Mouse (Mus musculus): ENCODE results near the gene Ndufs7.

DNA sequence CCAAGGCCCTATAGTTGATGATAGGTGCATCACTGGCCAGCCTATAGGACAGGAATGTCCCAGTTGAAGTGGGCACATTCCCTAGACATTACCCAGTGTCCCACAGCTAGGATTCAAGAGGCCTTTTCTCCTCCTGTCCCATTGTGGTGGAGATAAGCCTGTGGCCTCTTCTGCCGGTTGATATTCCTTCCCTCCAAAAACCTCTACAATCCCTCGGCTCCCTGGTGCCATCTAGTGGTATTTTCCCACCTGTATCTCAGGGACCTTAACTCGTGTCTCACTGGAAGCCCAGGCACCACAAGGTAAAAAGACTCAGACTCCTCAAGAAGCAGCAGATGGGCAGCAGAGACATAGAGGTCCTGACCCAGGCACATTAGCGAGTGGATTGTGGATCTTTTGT is 3.3 kb upstream of the Ndufs7 start:
- TF ChIP-seq CTCF (IDR thresholded peaks at IDR 0.05; ENCODE audit: control insufficient read depth, insufficient read depth, low read length) (peak; percentile 66), POLR2A (IDR thresholded peaks at IDR 0.05; ENCODE audit: borderline replicate concordance, control insufficient read depth, low read depth, low read length) (no peak)

Data from bone marrow, adult 2 months (tissue).